ENCODE assay signal across 10 mouse cellular contexts in the genomic region with DNA sequence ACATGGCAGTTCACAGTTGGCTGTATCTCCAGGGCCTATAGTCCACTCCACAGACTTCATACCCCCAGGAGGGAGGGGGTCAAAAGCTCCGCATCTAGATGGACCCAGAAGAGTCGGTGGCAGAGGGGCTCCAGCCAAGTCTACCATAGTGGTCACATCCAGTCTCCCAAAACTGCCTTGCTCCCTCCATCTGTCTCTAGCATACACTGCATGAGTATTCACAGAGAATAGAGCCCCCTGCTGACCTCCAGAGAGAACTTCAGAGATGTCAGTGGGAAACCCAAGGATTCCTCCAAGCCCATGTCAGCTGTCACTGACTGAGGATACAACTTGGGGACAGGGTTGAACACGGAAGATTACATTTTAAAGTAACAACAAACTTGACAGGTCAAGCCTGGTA. TPM values are rescaled to one million over a fixed set of nuclear protein-coding genes. Genes with fewer than 3 reads are reported as not detected.
DNase-seq lines count a peak whose midpoint lies in the region; ATAC-seq lines count a peak whose summit lies in the region.
"Had no signal": no experiment of that assay in that cellular context is flagged by ENCODE, and none has a peak within 500 bp of the region (broad histone marks: within the 10 kb centered on the region; RNA-seq: fewer than 3 reads in every experiment).

No protein-coding gene starts in this region.

- no peaks in the 10 kb centered on the region for H3K4me1 ChIP-seq in midbrain, embryonic 15.5 days
- H3K4me1 ChIP-seq: limb, embryonic 15.5 days had no signal

- H3K9me3 ChIP-seq in midbrain, embryonic 15.5 days, result no peaks in the 10 kb centered on the region
- H3K9me3 ChIP-seq: limb, embryonic 15.5 days had no signal

- H3K4me3 ChIP-seq in midbrain, embryonic 15.5 days, result no peak overlapping the region
- H3K4me3 ChIP-seq: limb, embryonic 15.5 days had no signal

- no peak overlapping the region for H3K9ac ChIP-seq in midbrain, embryonic 15.5 days
- H3K9ac ChIP-seq: limb, embryonic 15.5 days had no signal

- no peaks in the 10 kb centered on the region for H3K27me3 ChIP-seq in midbrain, embryonic 15.5 days (replicated peaks)
- H3K27me3 ChIP-seq: limb, embryonic 15.5 days had no signal

- peak; percentile 34 for DNase-seq in adrenal gland, postnatal 14 days
- no peak for DNase-seq in adrenal gland, postnatal 4 days (ENCODE audit: low spot score in 2 of 2)
- DNase-seq in kidney, postnatal 14 days, result peak; percentile 34
- no peak for DNase-seq in kidney, adult 8-10 months
- peak; percentile 59 for DNase-seq in MN1 (ENCODE audit: low spot score)
- DNase-seq in lung, postnatal 36 days, result peak; percentile 24
- DNase-seq in spleen, adult 18-20 months, result no peak

- H3K27ac ChIP-seq in midbrain, embryonic 15.5 days, result no peak overlapping the region
- H3K27ac ChIP-seq: limb, embryonic 15.5 days had no signal

- H3K4me2 ChIP-seq in midbrain, embryonic 15.5 days, result no peak overlapping the region
- H3K4me2 ChIP-seq: heart, embryonic 11.5 days; limb, embryonic 15.5 days had no signal

- 67% methylated on average over 3 of the region's 3 CpGs for WGBS in midbrain, embryonic 15.5 days

- H3K36me3 ChIP-seq in midbrain, embryonic 15.5 days (replicated peaks), result no peaks in the 10 kb centered on the region
- H3K36me3 ChIP-seq: limb, embryonic 15.5 days had no signal

- no peak for ATAC-seq in midbrain, embryonic 15.5 days (replicated peaks)

RNA-seq across cellular contexts. Expression of a gene that starts 10.2 kb away (rescaled TPM):
- total RNA-seq in adrenal gland, postnatal 14 days (2021), result 50.9 and 55.4 TPM in 2 replicates
- 10 to 100 TPM; 77.6 to 84.4 TPM for total RNA-seq in adrenal gland, postnatal 4 days (2021)
- polyA plus RNA-seq in midbrain, embryonic 15.5 days (2015; fragmentation: Nextera tagmentation; extraction: Ambion mirVana), result 82.1 and 82.6 TPM in 2 replicates

RNA-seq across cellular contexts. Expression of a gene that starts 22.7 kb away (rescaled TPM):
- 38.9 and 45.6 TPM in 2 replicates for total RNA-seq in adrenal gland, postnatal 14 days (2021)
- 10 to 100 TPM; 57.9 to 58.5 TPM for total RNA-seq in adrenal gland, postnatal 4 days (2021)
- polyA plus RNA-seq in midbrain, embryonic 15.5 days (2015; fragmentation: Nextera tagmentation; extraction: Ambion mirVana), result 39.6 and 44.8 TPM in 2 replicates

RNA-seq across cellular contexts. Expression of a gene that starts 23.1 kb away (rescaled TPM):
- 4.3 and 4.9 TPM in 2 replicates for total RNA-seq in adrenal gland, postnatal 14 days (2021)
- total RNA-seq in adrenal gland, postnatal 4 days (2021), result 100 to 1,000 TPM; 268 to 794 TPM
- polyA plus RNA-seq in midbrain, embryonic 15.5 days (2015; fragmentation: Nextera tagmentation; extraction: Ambion mirVana), result 3.9 and 5.0 TPM in 2 replicates

RNA-seq across cellular contexts. Expression of a gene that starts 47.3 kb away (rescaled TPM):
- total RNA-seq in adrenal gland, postnatal 14 days (2021), result 10.0 and 13.8 TPM in 2 replicates
- 10 to 100 TPM; 18.3 to 19.3 TPM for total RNA-seq in adrenal gland, postnatal 4 days (2021)
- polyA plus RNA-seq in midbrain, embryonic 15.5 days (2015; fragmentation: Nextera tagmentation; extraction: Ambion mirVana), result 63.7 and 64.1 TPM in 2 replicates

RNA-seq across cellular contexts. Expression of a gene that starts 47.3 kb away (rescaled TPM):
- 11.2 and 35.8 TPM in 2 replicates for total RNA-seq in adrenal gland, postnatal 14 days (2021)
- total RNA-seq in adrenal gland, postnatal 4 days (2021), result 10 to 100 TPM; 12.6 to 14.5 TPM
- polyA plus RNA-seq in midbrain, embryonic 15.5 days (2015; fragmentation: Nextera tagmentation; extraction: Ambion mirVana), result 17.0 and 18.2 TPM in 2 replicates

Comparison
In these comparisons a context has a peak if more than half of its experiments do, and no peak if none do; other contexts are left out.
1. DNase-seq: peak in adrenal gland, postnatal 14 days (single experiment), kidney, postnatal 14 days (single experiment), MN1 (single experiment) and lung, postnatal 36 days (single experiment); none in adrenal gland, postnatal 4 days (0 of 2), kidney, adult 8-10 months (0 of 2) and spleen, adult 18-20 months (0 of 2).
2. RNA of a gene that starts 23.1 kb away (total RNA-seq): 268 to 794 TPM in adrenal gland, postnatal 4 days; 4.3 to 4.9 TPM in adrenal gland, postnatal 14 days; every median in the first group is over 10 times any median in the second.